13 mouse cellular contexts compared by ENCODE assay signal in the genomic region with DNA sequence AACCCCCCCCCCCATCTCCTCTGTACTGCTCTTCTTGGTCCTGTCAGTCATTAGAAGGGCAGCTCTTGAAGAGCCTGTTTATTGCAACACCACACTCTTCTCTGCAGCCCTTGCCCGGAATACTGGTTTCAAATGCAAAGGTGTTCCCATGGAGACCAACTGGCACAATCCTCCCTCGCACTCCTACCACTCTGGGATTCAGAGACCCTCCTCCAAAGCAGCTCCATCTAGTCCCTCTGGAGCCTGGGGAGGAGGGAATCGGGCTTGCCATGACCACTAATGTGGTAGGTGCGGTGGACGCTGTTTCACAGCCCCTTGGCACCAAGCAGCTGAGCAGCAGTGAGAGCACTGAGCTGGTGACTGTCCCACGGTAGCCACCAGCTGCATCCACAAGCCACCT.
DNase-seq lines count a peak whose midpoint lies in the region; ATAC-seq and TF ChIP-seq lines count a peak whose summit lies in the region.
"Had no signal": no experiment of that assay in that cellular context is flagged by ENCODE, and none has a peak within 500 bp of the region (broad histone marks: within the 10 kb centered on the region; RNA-seq: fewer than 3 reads in every experiment).

No protein-coding gene starts in this region.

- WGBS in forebrain, postnatal 0 days, result 41% methylated on average over 6 of the region's 6 CpGs
- 56% methylated on average over 6 of the region's 6 CpGs for WGBS in forebrain, embryonic 10.5 days
- WGBS in midbrain, embryonic 15.5 days, result 35% methylated on average over 6 of the region's 6 CpGs
- WGBS in midbrain, embryonic 11.5 days, result 38% methylated on average over 6 of the region's 6 CpGs

- H3K4me2 ChIP-seq in forebrain, postnatal 0 days (ENCODE audit: low read depth), result no peak overlapping the region
- no peak overlapping the region for H3K4me2 ChIP-seq in midbrain, embryonic 15.5 days
- no peak overlapping the region for H3K4me2 ChIP-seq in midbrain, embryonic 11.5 days
- H3K4me2 ChIP-seq: embryonic facial prominence, embryonic 13.5 days; limb, embryonic 12.5 days; lung, embryonic 14.5 days had no signal

- no peaks in the 10 kb centered on the region for H3K27me3 ChIP-seq in forebrain, postnatal 0 days (ENCODE audit: insufficient read depth, low read length)
- H3K27me3 ChIP-seq in forebrain, embryonic 10.5 days (ENCODE audit: poor library complexity, severe bottlenecking), result no peaks in the 10 kb centered on the region
- no peaks in the 10 kb centered on the region for H3K27me3 ChIP-seq in midbrain, embryonic 15.5 days (replicated peaks)
- no peaks in the 10 kb centered on the region for H3K27me3 ChIP-seq in midbrain, embryonic 11.5 days (ENCODE audit: control insufficient read depth, insufficient read depth, low read length)
- H3K27me3 ChIP-seq: embryonic facial prominence, embryonic 13.5 days; limb, embryonic 12.5 days had no signal

- DNase-seq in forebrain, postnatal 0 days, result peak; percentile 38
- DNase-seq in forebrain, embryonic 10.5 days (ENCODE audit: extremely low spot score, low spot score), result no peak
- no peak for DNase-seq in midbrain, embryonic 11.5 days (ENCODE audit: low spot score, missing footprints)
- DNase-seq in layer of hippocampus, postnatal 10 days (ENCODE audit: low spot score in 2 of 2), result peak; percentile 25 to 44
- peak; percentile 39 for DNase-seq in right cerebral cortex, postnatal 14 days
- DNase-seq in ovary, postnatal 10 days (ENCODE audit: low spot score), result no peak
- no peak for DNase-seq in kidney, adult 9 months
- DNase-seq: cerebellum, adult 9-11 months; lung, embryonic 14.5 days had no signal

- no peak for TF ChIP-seq CTCF in forebrain, postnatal 0 days (IDR thresholded peaks at IDR 0.05; ENCODE audit: low read depth)

- no peaks in the 10 kb centered on the region for H3K36me3 ChIP-seq in forebrain, postnatal 0 days (ENCODE audit: insufficient read depth)
- H3K36me3 ChIP-seq in forebrain, embryonic 10.5 days (replicated peaks), result no peaks in the 10 kb centered on the region
- no peaks in the 10 kb centered on the region for H3K36me3 ChIP-seq in midbrain, embryonic 15.5 days (replicated peaks)
- H3K36me3 ChIP-seq in midbrain, embryonic 11.5 days (ENCODE audit: control insufficient read depth, insufficient read depth, low read length), result no peaks in the 10 kb centered on the region
- H3K36me3 ChIP-seq: embryonic facial prominence, embryonic 13.5 days; limb, embryonic 12.5 days had no signal

- no peak overlapping the region for H3K4me3 ChIP-seq in forebrain, postnatal 0 days (ENCODE audit: low read depth, low read length)
- H3K4me3 ChIP-seq in forebrain, embryonic 10.5 days, result no peak overlapping the region
- H3K4me3 ChIP-seq in midbrain, embryonic 15.5 days, result no peak overlapping the region
- no peak overlapping the region for H3K4me3 ChIP-seq in midbrain, embryonic 11.5 days (ENCODE audit: low read depth, low read length)
- H3K4me3 ChIP-seq: embryonic facial prominence, embryonic 13.5 days; limb, embryonic 12.5 days had no signal

- no peak overlapping the region for H3K9ac ChIP-seq in forebrain, postnatal 0 days
- H3K9ac ChIP-seq in midbrain, embryonic 15.5 days, result no peak overlapping the region
- H3K9ac ChIP-seq in midbrain, embryonic 11.5 days (ENCODE audit: low read length), result no peak overlapping the region
- H3K9ac ChIP-seq: embryonic facial prominence, embryonic 13.5 days; limb, embryonic 12.5 days; lung, embryonic 14.5 days had no signal

- H3K9me3 ChIP-seq in forebrain, postnatal 0 days (ENCODE audit: low read length), result no peaks in the 10 kb centered on the region
- H3K9me3 ChIP-seq in forebrain, embryonic 10.5 days, result no peaks in the 10 kb centered on the region
- no peaks in the 10 kb centered on the region for H3K9me3 ChIP-seq in midbrain, embryonic 15.5 days
- H3K9me3 ChIP-seq in midbrain, embryonic 11.5 days (ENCODE audit: control insufficient read depth, low read length), result no peaks in the 10 kb centered on the region
- H3K9me3 ChIP-seq: embryonic facial prominence, embryonic 13.5 days; limb, embryonic 12.5 days had no signal

- peak; percentile 85 for ATAC-seq in forebrain, postnatal 0 days
- ATAC-seq in midbrain, embryonic 15.5 days (replicated peaks), result 0 out of 2 replicates have a peak, but pooled peaks have one; percentile 56
- ATAC-seq in midbrain, embryonic 11.5 days (ENCODE audit: low FRiP score), result no peak
- ATAC-seq: forebrain, embryonic 16.5 days had no signal

- no peak overlapping the region for H3K27ac ChIP-seq in forebrain, postnatal 0 days (ENCODE audit: low read depth, low read length)
- H3K27ac ChIP-seq in forebrain, embryonic 10.5 days, result no peak overlapping the region
- no peak overlapping the region for H3K27ac ChIP-seq in midbrain, embryonic 15.5 days
- no peak overlapping the region for H3K27ac ChIP-seq in midbrain, embryonic 11.5 days (ENCODE audit: low read depth, low read length)
- H3K27ac ChIP-seq: embryonic facial prominence, embryonic 13.5 days; limb, embryonic 12.5 days had no signal

- H3K4me1 ChIP-seq in forebrain, postnatal 0 days (ENCODE audit: insufficient read depth), result no peaks in the 10 kb centered on the region
- no peaks in the 10 kb centered on the region for H3K4me1 ChIP-seq in forebrain, embryonic 10.5 days
- no peaks in the 10 kb centered on the region for H3K4me1 ChIP-seq in midbrain, embryonic 15.5 days
- H3K4me1 ChIP-seq in midbrain, embryonic 11.5 days (ENCODE audit: control insufficient read depth, insufficient read depth, low read length), result no peaks in the 10 kb centered on the region
- H3K4me1 ChIP-seq: embryonic facial prominence, embryonic 13.5 days; limb, embryonic 12.5 days had no signal

Comparison
In these comparisons a context has a peak if more than half of its experiments do, and no peak if none do; other contexts are left out.
1. DNase-seq: peak in forebrain, postnatal 0 days (single experiment), layer of hippocampus, postnatal 10 days (2 of 2) and right cerebral cortex, postnatal 14 days (single experiment); none in forebrain, embryonic 10.5 days (single experiment), midbrain, embryonic 11.5 days (single experiment), ovary, postnatal 10 days (single experiment) and kidney, adult 9 months (single experiment).